Mouse (Mus musculus) limb, embryonic 12.5 days (tissue): ENCODE results near the gene Zfp335. TPM values are rescaled to one million over a fixed set of nuclear protein-coding genes. Genes with fewer than 3 reads are reported as not detected.

Experiments
- ATAC-seq: fragments of 200-750 bp; cut with Nextera tagmentation; 2 replicates; pipeline ENCODE4 v1.8.0; 2017; ENCODE audit warnings: low read depth, moderate TSS enrichment; ENCODE audit not compliant: insufficient number of reproducible peaks, insufficient read depth, low FRiP score, low TSS enrichment
- H3K27ac ChIP-seq: fragments of 300-500 bp; sonication (generic); 2 replicates; pipeline ENCODE4 v1.5.1; 2016; ENCODE audit warnings: mild to moderate bottlenecking, moderate library complexity
- H3K27me3 ChIP-seq: fragments of 300-500 bp; sonication (generic); 2 replicates; pipeline ENCODE4 v1.6.1; 2016; ENCODE audit warnings: mild to moderate bottlenecking, moderate library complexity
- H3K36me3 ChIP-seq: fragments of 300-500 bp; sonication (generic); 2 replicates; pipeline ENCODE4 v1.6.1; 2016; ENCODE audit warnings: mild to moderate bottlenecking, moderate library complexity
- H3K4me1 ChIP-seq: fragments of 300-500 bp; sonication (generic); replicated peaks from 2 replicates; pipeline ENCODE4 v1.6.1; 2016
- H3K4me2 ChIP-seq: fragments of 300-500 bp; sonication (generic); 2 replicates; pipeline ENCODE4 v1.6.1; 2016; ENCODE audit warnings: mild to moderate bottlenecking, moderate library complexity
- H3K4me3 ChIP-seq: fragments of 300-500 bp; sonication (generic); replicated peaks from 2 replicates; pipeline ENCODE4 v1.5.1; 2016; ENCODE audit warnings: mild to moderate bottlenecking
- H3K9ac ChIP-seq: fragments of 300-500 bp; sonication (generic); replicated peaks from 2 replicates; pipeline ENCODE4 v1.6.1; 2016; ENCODE audit warnings: mild to moderate bottlenecking, moderate library complexity
- H3K9me3 ChIP-seq: fragments of 300-500 bp; sonication (generic); 2 replicates; pipeline ENCODE4 v1.6.1; 2016; ENCODE audit warnings: mild to moderate bottlenecking, moderate library complexity
- WGBS: fragments of 180-500 bp; shearing (Covaris S2); methylation state at CpG from one replicate; pipeline ENCODE4 v1.1.7; 2016; 5-methylcytosine and 5-hydroxymethylcytosine counted together
- polyA plus RNA-seq: library from polyadenylated mRNA; unstranded; fragments of >200 nt; fragmentation: Nextera tagmentation; extraction: Ambion mirVana; gene quantifications from 2 replicates; pipeline ENCODE4 v1.2.1, GENCODE M21; 2016

Zfp335 gene
- polyA plus RNA-seq, 1 experiment from 2014 or later = 14.4 TPM

GRCm38 (mm10) chr2:164909100-164909499 lies 2.5 kb downstream of the Zfp335 start:
- H3K27ac ChIP-seq = no peak overlapping the region
- peaks cover 15% of the 10 kb centered on the region for H3K9me3 ChIP-seq
- H3K4me1 ChIP-seq = peaks cover 20% of the 10 kb centered on the region
- no peaks in the 10 kb centered on the region for H3K27me3 ChIP-seq
- H3K36me3 ChIP-seq = peaks cover 52% of the 10 kb centered on the region
- 0 out of 2 replicates have a peak overlapping the region, but pooled peaks have one; percentile 90 for H3K9ac ChIP-seq
- no peak for ATAC-seq
- 93% methylated on average over 3 of the region's 3 CpGs for WGBS
- no peak overlapping the region for H3K4me3 ChIP-seq
- peak overlapping the region; percentile 93; the same call in 1 of the 2 replicates for H3K4me2 ChIP-seq

GRCm38 (mm10) chr2:164908011-164908410 lies 3.5 kb downstream of the Zfp335 start:
- H3K27ac ChIP-seq = no peak overlapping the region
- H3K4me1 ChIP-seq = peaks cover 20% of the 10 kb centered on the region
- no peak overlapping the region for H3K9ac ChIP-seq
- H3K27me3 ChIP-seq = no peaks in the 10 kb centered on the region
- H3K9me3 ChIP-seq = peaks cover 15% of the 10 kb centered on the region
- WGBS = 94% methylated on average over 5 of the region's 5 CpGs
- H3K4me3 ChIP-seq = no peak overlapping the region
- H3K4me2 ChIP-seq = no peak overlapping the region
- H3K36me3 ChIP-seq = peaks cover 63% of the 10 kb centered on the region
- ATAC-seq = no peak

DNA sequence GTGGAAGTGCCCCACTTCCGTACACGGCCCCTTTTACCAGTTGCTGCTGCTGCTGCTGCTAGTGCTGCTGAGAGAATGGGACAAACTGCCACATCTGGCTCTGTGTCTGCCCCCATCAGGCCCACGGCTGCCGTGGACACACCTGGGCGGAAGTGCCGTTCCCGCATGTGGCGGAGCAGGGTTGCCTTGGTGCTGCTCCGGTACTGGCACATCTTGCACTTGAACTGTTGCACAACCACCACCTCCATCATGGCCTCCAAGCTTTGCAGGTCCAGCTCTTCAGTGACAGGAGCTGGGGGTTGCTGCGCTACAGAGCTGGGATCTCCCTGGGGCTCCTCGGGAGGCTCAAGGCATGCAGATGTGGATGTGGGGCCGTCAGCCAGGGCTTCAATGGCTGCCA lies 4.0 kb downstream of the Zfp335 start:
- no peak for ATAC-seq

DNA sequence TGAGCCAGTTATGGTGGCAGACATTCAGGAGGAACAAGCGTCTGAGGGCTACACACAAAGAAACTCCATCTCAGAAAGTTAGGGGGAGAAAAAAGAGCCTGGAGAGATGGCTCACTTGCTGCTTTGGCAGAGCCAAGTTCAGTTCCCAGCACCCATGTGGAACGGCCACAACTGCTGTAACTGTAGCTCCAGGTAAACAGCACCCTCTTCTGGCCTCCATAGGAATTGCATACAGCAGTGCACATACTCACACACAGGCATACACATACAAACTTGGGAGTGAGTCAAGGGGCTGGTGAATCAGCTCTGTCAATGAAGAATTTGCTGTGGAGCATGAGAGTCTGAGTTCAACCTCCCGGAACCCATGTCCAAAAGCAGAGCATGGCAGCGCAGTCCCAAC lies 5.5 kb downstream of the Zfp335 start:
- H3K27ac ChIP-seq = no peak overlapping the region
- no peak overlapping the region for H3K4me2 ChIP-seq
- over 99% methylated on average over 4 of the region's 4 CpGs for WGBS
- H3K27me3 ChIP-seq = no peaks in the 10 kb centered on the region
- no peak for ATAC-seq
- H3K9me3 ChIP-seq = peaks cover 15% of the 10 kb centered on the region
- no peak overlapping the region for H3K9ac ChIP-seq
- H3K4me1 ChIP-seq = peaks cover 13% of the 10 kb centered on the region
- H3K36me3 ChIP-seq = peaks cover 82% of the 10 kb centered on the region
- no peak overlapping the region for H3K4me3 ChIP-seq

More for the DNA sequence above, 4.0 kb downstream of the Zfp335 start:
- Histone ChIP-seq H3K36me3 (peaks cover 68% of the 10 kb centered on the region), H3K27ac (no peak overlapping the region), H3K4me2 (no peak overlapping the region), H3K9me3 (peaks cover 15% of the 10 kb centered on the region), H3K4me1 (peaks cover 19% of the 10 kb centered on the region), H3K27me3 (no peaks in the 10 kb centered on the region), H3K4me3 (no peak overlapping the region), H3K9ac (no peak overlapping the region)
- WGBS = 95% methylated on average over 12 of the region's 12 CpGs

GRCm38 (mm10) chr2:164903496-164903895 lies 8.1 kb downstream of the Zfp335 start:
- Histone ChIP-seq H3K4me1 (no peaks in the 10 kb centered on the region), H3K27ac (no peak overlapping the region), H3K36me3 (peaks cover 100% of the 10 kb centered on the region), H3K4me3 (no peak overlapping the region), H3K9ac (no peak overlapping the region), H3K9me3 (peaks cover 15% of the 10 kb centered on the region), H3K4me2 (no peak overlapping the region), H3K27me3 (no peaks in the 10 kb centered on the region)
- ATAC-seq = no peak
- 67% methylated on average over 1 of the region's 1 CpGs for WGBS

GRCm38 (mm10) chr2:164901380-164901779 lies 10.2 kb downstream of the Zfp335 start:
- 91% methylated on average over 13 of the region's 13 CpGs for WGBS
- H3K4me2 ChIP-seq = no peak overlapping the region
- no peaks in the 10 kb centered on the region for H3K27me3 ChIP-seq
- no peak overlapping the region for H3K27ac ChIP-seq
- H3K4me3 ChIP-seq = no peak overlapping the region
- no peak for ATAC-seq
- peaks cover 5% of the 10 kb centered on the region for H3K9me3 ChIP-seq
- peaks cover 100% of the 10 kb centered on the region for H3K36me3 ChIP-seq
- no peak overlapping the region for H3K9ac ChIP-seq
- no peaks in the 10 kb centered on the region for H3K4me1 ChIP-seq

DNA sequence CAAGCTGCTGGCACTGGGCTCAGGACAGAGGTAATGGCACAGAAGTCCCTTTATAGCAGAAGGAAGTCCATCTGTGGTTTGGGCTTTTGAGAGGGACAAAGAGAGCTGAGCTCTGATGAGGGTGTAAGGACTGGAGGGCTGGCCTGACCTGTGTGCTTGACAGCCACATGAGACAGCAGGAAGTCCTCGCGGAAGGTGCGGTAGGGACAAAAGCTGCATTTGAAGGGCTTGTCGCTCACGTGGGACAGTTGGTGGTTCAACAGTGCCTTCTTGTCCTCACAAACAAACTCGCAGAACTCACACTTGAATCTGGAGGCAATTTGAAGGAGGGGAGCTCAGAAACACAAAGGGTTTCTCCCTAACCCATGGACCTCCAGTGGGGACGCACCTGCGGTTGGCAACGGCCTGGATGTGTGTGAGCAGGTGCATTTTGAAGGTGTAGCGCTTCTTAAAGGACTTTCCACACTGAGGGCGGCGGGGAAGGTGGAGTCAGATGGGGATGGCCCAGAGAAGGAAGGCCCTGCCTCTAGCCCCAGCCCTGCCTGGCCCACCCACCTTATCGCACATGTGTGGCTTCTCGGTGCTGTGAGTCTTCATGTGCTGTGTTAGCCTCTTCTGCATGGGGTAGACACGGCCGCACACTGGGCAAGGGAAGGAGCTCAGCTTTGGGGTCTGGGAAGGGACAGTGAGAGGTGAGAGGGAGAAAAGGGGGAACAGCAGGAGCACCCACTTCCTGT lies 11.7 kb downstream of the Zfp335 start:
- WGBS = 94% methylated on average over 16 of the region's 16 CpGs
- no peaks in the 10 kb centered on the region for H3K27me3 ChIP-seq
- no peaks in the 10 kb centered on the region for H3K4me1 ChIP-seq
- no peak overlapping the region for H3K9ac ChIP-seq
- H3K4me2 ChIP-seq = no peak overlapping the region
- H3K4me3 ChIP-seq = no peak overlapping the region
- no peak for ATAC-seq
- 0 out of 2 replicates have a peak, but pooled peaks cover 6% of the 10 kb centered on the region for H3K9me3 ChIP-seq
- no peak overlapping the region for H3K27ac ChIP-seq
- H3K36me3 ChIP-seq = peaks cover 100% of the 10 kb centered on the region

DNA sequence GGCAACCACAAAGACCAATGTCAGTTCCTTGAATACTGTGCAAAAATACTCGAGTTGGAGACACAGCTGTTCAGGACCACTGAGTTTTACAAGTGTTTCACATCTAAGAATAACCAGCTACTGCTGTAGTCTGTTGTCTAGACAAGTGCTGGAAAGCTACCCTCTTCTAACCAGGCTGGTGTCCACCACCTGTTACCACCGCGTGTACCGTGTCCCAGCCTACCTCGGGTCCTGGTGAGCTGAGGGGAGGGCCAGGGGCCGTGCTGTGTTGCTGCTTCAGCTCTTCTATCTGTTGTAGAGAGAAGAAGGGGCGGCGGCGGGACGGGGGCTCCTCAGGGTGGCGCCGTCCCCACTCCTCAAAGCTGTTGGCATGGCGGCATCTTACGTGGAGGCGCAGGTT lies 12.5 kb downstream of the Zfp335 start:
- Histone ChIP-seq H3K4me2 (no peak overlapping the region), H3K36me3 (peaks cover 100% of the 10 kb centered on the region), H3K27ac (no peak overlapping the region), H3K27me3 (no peaks in the 10 kb centered on the region), H3K4me1 (no peaks in the 10 kb centered on the region), H3K4me3 (no peak overlapping the region), H3K9ac (no peak overlapping the region), H3K9me3 (0 out of 2 replicates have a peak, but pooled peaks cover 6% of the 10 kb centered on the region)
- ATAC-seq = no peak
- 90% methylated on average over 15 of the region's 15 CpGs for WGBS

DNA sequence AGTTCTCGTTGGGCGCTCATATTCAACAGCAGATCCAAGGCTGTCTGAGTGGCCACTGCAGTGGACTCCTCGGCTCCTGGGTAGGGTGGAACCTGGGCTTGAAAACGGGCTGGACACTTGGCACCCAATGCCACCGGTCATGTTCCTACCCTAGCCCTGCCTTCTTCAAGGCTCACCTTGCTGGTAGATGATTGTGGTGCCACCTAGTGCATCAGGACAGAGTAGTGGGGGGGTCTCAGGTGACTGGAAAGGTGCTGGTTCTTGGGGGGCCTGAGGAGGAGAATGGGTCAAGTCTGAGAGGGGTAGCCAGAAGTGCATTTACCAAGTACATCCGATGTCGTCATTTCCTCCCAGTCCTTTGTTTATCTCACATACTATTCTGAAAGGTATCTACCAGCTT lies 13.5 kb downstream of the Zfp335 start:
- Histone ChIP-seq H3K9ac (no peak overlapping the region), H3K4me3 (no peak overlapping the region), H3K27ac (no peak overlapping the region), H3K36me3 (peaks cover 100% of the 10 kb centered on the region), H3K4me2 (no peak overlapping the region), H3K27me3 (no peaks in the 10 kb centered on the region), H3K9me3 (0 out of 2 replicates have a peak, but pooled peaks cover 6% of the 10 kb centered on the region), H3K4me1 (no peaks in the 10 kb centered on the region)
- 96% methylated on average over 7 of the region's 7 CpGs for WGBS
- no peak for ATAC-seq

DNA sequence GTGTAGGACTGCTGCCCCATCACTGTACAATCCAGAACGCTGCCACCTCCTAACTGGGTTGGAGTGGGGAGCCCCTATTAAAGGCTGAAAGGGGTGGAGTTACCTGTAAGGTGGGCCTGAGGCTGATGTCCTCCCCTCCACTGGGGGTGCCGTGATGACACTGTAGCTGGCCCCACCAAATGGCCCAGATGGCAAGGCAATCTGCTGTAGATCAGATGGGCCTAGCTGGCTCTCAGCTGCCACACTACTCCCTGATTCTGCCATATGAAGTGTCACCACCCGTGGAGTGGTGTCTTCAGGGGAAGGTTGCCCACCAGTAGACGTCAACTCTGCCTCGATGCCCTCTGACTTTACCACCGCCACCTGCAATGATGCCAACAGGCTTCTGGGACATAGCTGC lies 15.7 kb downstream of the Zfp335 start:
- peaks cover 100% of the 10 kb centered on the region for H3K36me3 ChIP-seq
- no peak overlapping the region for H3K4me2 ChIP-seq
- H3K4me1 ChIP-seq = no peaks in the 10 kb centered on the region
- 95% methylated on average over 6 of the region's 6 CpGs for WGBS
- no peak overlapping the region for H3K4me3 ChIP-seq
- no peak overlapping the region for H3K9ac ChIP-seq
- ATAC-seq = no peak
- H3K27ac ChIP-seq = no peak overlapping the region
- 0 out of 2 replicates have a peak, but pooled peaks cover 6% of the 10 kb centered on the region for H3K9me3 ChIP-seq
- H3K27me3 ChIP-seq = no peaks in the 10 kb centered on the region

DNA sequence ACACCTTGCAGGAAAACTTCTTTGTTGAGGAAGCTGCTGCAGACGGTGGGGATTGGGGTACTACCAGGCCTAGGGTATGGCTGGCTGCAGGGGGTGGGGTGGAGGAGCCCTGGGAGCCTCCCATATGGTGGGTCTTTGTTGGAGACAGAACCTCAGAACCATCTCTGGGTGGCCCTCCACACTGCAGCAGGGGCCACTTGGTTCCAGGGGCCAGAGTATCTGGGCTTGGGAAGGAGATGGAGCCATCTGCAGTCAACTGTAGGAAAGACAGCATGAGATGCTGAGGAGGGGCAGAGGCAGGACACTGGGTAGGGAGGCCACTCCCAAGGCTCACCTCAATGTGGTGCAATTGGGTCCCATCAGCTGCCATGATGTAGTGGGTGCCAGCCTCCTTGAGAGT lies 16.9 kb downstream of the Zfp335 start:
- Histone ChIP-seq H3K27me3 (no peaks in the 10 kb centered on the region), H3K27ac (no peak overlapping the region), H3K9me3 (0 out of 2 replicates have a peak, but pooled peaks cover 6% of the 10 kb centered on the region), H3K9ac (no peak overlapping the region), H3K4me1 (no peaks in the 10 kb centered on the region), H3K4me2 (no peak overlapping the region), H3K36me3 (peaks cover 100% of the 10 kb centered on the region), H3K4me3 (no peak overlapping the region)
- 68% methylated on average over 1 of the region's 1 CpGs for WGBS
- ATAC-seq = no peak

DNA sequence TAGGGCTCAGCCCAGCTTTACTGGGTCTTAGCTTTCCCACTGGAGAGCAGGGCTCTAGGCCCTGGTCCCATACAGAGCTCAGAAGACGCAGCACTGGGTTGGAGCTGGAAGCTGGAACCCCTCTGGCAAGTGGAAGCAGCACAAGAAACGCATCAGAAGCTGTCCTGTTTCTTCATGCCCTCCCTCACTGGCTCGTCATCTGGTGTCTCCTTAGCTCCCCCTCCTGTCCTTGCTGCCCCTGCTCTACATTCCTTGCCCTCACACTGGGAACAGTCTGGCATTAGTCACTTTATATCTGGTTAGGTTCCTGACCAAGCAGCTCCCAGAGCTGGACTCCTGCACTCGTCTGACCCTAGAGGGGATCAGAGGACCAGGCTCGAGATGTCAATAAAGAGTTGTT lies 17.5 kb downstream of the Zfp335 start:
- H3K4me1 ChIP-seq = no peaks in the 10 kb centered on the region
- H3K4me2 ChIP-seq = no peak overlapping the region
- no peak overlapping the region for H3K9ac ChIP-seq
- H3K27me3 ChIP-seq = no peaks in the 10 kb centered on the region
- ATAC-seq = no peak
- H3K9me3 ChIP-seq = 0 out of 2 replicates have a peak, but pooled peaks cover 6% of the 10 kb centered on the region
- H3K4me3 ChIP-seq = no peak overlapping the region
- 68% methylated on average over 5 of the region's 5 CpGs for WGBS
- peaks cover 100% of the 10 kb centered on the region for H3K36me3 ChIP-seq
- no peak overlapping the region for H3K27ac ChIP-seq
